Mouse (Mus musculus) liver, embryonic 12.5 days (tissue): ENCODE measurements around the gene 1110002E22Rik. TPM values are rescaled to one million over a fixed set of nuclear protein-coding genes. Genes with fewer than 3 reads are reported as not detected.

Source experiments
- ATAC-seq: fragments of 200-750 bp; cut with Nextera tagmentation; 2 replicates; pipeline ENCODE4 v1.8.0; 2017; ENCODE audit warnings: moderate number of reproducible peaks, mild to moderate bottlenecking, moderate library complexity
- H3K27ac ChIP-seq: fragments of 300-500 bp; sonication (generic); 2 replicates; pipeline ENCODE4 v1.5.1; 2016; ENCODE audit warnings: mild to moderate bottlenecking
- H3K27me3 ChIP-seq: fragments of 300-500 bp; sonication (generic); replicated peaks from 2 replicates; pipeline ENCODE4 v1.6.1; 2016; ENCODE audit warnings: mild to moderate bottlenecking, moderate library complexity
- H3K36me3 ChIP-seq: fragments of 300-500 bp; sonication (generic); 2 replicates; pipeline ENCODE4 v1.6.1; 2016; ENCODE audit warnings: mild to moderate bottlenecking, moderate library complexity
- H3K4me1 ChIP-seq: fragments of 300-500 bp; sonication (generic); 2 replicates; pipeline ENCODE4 v1.6.1; 2016
- H3K4me2 ChIP-seq: fragments of 300-500 bp; sonication (generic); 2 replicates; pipeline ENCODE4 v1.6.1; 2016; ENCODE audit warnings: mild to moderate bottlenecking, moderate library complexity
- H3K4me3 ChIP-seq: fragments of 300-500 bp; sonication (generic); 2 replicates; pipeline ENCODE4 v1.5.1; 2016; ENCODE audit warnings: mild to moderate bottlenecking, moderate library complexity
- H3K9ac ChIP-seq: fragments of 300-500 bp; sonication (generic); 2 replicates; pipeline ENCODE4 v1.6.1; 2016; ENCODE audit warnings: mild to moderate bottlenecking, moderate library complexity
- H3K9me3 ChIP-seq: fragments of 300-500 bp; sonication (generic); replicated peaks from 2 replicates; pipeline ENCODE4 v1.6.1; 2016; ENCODE audit warnings: mild to moderate bottlenecking, moderate library complexity
- WGBS: fragments of 180-500 bp; shearing (Covaris S2); methylation state at CpG from one replicate; pipeline ENCODE4 v1.1.7; 2016; ENCODE audit not compliant: insufficient replicate concordance; 5-methylcytosine and 5-hydroxymethylcytosine counted together
- polyA plus RNA-seq: library from polyadenylated mRNA; unstranded; fragments of >200 nt; fragmentation: Nextera tagmentation; extraction: Ambion mirVana; gene quantifications from 2 replicates; pipeline ENCODE4 v1.2.1, GENCODE M21; 2016

1110002E22Rik gene
- polyA plus RNA-seq, 1 experiment from 2014 or later, result 0.04 TPM

DNA sequence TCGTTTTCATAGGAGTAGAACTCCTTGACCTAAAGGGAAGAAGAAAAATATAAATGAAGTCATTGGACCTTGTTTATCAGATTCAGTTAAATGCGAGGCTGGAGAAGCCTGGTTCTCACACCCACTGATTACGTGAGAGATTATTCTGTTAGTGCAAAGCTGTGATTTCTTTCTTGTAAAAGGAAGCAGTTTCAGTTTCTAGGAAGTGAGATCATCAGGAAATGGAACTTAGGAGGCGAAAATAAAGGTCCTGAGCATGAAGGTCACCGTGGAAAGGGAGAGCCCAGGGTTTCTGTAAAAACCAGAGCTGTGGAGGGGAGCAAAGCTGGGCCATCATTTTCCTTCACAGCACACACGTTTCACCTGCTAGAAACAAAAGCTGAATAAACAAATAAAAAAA lies 53.5 kb downstream of the 1110002E22Rik start:
- H3K4me2 ChIP-seq, result no peak overlapping the region
- H3K36me3 ChIP-seq, result 0 out of 2 replicates have a peak, but pooled peaks cover 6% of the 10 kb centered on the region
- no peaks in the 10 kb centered on the region for H3K9me3 ChIP-seq
- ATAC-seq, result no peak
- H3K9ac ChIP-seq, result no peak overlapping the region
- H3K27me3 ChIP-seq, result no peaks in the 10 kb centered on the region
- H3K4me1 ChIP-seq, result no peaks in the 10 kb centered on the region
- 44% methylated on average over 6 of the region's 6 CpGs for WGBS
- H3K27ac ChIP-seq, result no peak overlapping the region
- no peak overlapping the region for H3K4me3 ChIP-seq

DNA sequence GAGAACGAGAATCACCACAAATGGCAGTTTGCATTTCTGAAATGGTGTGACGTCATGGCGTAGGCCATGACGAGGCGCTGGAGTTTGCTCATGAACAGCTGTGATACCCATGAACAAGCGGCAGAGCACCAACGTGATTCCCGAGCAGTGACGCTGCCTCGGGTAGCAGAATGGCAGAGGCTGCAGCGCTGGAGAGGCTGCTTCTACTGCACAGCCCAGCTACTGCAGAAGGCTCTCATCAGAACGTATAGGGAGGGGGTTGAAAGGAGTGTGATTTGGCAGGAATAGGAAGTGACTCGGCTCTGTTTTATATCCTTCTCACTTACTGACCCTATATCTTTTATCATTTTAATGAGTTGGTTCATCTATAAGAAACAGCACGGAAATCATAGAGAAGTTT lies 54.0 kb downstream of the 1110002E22Rik start:
- H3K9me3 ChIP-seq, result no peaks in the 10 kb centered on the region
- 0 out of 2 replicates have a peak, but pooled peaks cover 6% of the 10 kb centered on the region for H3K36me3 ChIP-seq
- no peaks in the 10 kb centered on the region for H3K27me3 ChIP-seq
- no peak overlapping the region for H3K9ac ChIP-seq
- no peak for ATAC-seq
- no peak overlapping the region for H3K4me3 ChIP-seq
- H3K27ac ChIP-seq, result no peak overlapping the region
- no peaks in the 10 kb centered on the region for H3K4me1 ChIP-seq
- H3K4me2 ChIP-seq, result no peak overlapping the region
- 65% methylated on average over 14 of the region's 14 CpGs for WGBS

DNA sequence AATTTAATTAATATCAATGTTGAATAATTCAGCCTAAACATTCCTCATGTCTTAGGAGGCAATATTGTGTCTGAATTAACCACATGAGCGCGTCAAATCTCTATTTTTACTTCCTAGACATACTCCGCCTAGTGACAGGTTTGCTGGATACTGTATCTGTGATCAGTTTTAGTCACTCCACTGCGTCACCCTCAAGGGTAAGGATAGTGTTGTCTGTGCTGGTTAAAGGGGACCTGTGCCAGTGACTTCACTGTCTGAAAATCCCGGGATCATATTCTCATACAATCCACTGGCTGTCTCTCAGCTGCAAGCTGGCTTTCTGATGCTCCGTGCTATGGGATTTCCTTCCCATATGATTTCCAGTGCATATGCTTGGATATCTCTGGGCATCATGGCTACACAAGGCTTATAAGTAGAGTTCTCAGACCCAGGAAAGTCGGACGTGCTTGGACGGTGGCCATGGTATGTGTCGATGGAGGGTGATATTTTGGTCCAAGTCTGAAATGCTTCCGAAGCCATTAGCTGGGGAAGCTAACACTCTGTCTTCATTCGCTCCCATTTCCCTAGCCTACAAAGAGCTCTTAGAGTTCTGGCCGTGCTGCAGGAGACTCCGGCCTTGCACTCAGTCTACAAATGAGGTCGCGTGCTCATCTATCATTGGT lies 54.7 kb downstream of the 1110002E22Rik start:
- Histone ChIP-seq H3K4me3 (no peak overlapping the region), H3K4me1 (no peaks in the 10 kb centered on the region), H3K27me3 (no peaks in the 10 kb centered on the region), H3K4me2 (no peak overlapping the region), H3K27ac (no peak overlapping the region), H3K9me3 (no peaks in the 10 kb centered on the region), H3K9ac (no peak overlapping the region), H3K36me3 (0 out of 2 replicates have a peak, but pooled peaks cover 3% of the 10 kb centered on the region)
- 83% methylated on average over 16 of the region's 16 CpGs for WGBS
- no peak for ATAC-seq

DNA sequence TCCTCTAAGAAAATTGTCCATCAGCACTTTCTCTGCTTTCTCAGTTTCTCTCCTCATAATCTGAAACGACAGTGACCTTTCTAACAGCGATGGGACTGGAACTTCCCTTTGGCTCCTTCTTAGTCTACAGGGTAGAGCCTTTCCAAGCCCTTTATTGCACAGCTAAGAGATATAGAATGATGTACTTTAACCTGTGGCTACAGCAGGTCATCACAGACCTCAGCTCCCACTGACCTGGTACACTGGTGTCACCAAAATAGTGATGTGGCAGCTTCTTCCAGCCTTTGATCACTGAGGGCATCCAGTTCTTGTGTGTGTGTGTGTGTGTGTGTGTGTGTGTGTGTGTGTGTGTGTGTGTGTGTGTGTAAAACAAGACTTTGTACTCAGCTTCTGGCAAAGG lies 56.6 kb downstream of the 1110002E22Rik start:
- WGBS, result 82% methylated on average over 2 of the region's 2 CpGs
- 0 out of 2 replicates have a peak, but pooled peaks cover 3% of the 10 kb centered on the region for H3K36me3 ChIP-seq
- ATAC-seq, result no peak
- H3K4me3 ChIP-seq, result no peak overlapping the region
- no peak overlapping the region for H3K4me2 ChIP-seq
- no peaks in the 10 kb centered on the region for H3K27me3 ChIP-seq
- H3K27ac ChIP-seq, result no peak overlapping the region
- no peaks in the 10 kb centered on the region for H3K9me3 ChIP-seq
- no peaks in the 10 kb centered on the region for H3K4me1 ChIP-seq
- no peak overlapping the region for H3K9ac ChIP-seq

DNA sequence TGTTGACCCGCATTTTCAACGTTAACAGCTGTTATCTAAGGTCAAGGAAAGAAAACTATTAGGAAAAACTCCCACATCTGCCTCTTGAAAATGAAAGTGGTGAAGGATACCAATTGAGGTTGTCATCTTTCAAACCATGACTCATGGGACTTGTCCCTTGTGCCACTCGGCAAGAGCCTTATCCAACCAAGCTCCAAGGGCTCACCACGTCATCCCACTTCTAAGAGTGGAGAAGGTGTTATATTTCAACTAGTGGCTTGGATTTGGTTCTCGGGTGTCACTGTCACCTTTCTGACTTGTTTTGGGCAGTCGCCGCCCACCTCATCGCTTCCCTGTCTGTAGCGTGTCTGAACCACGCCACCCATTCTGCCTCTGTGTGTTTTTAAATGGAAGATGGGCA lies 59.0 kb downstream of the 1110002E22Rik start:
- Histone ChIP-seq H3K4me1 (peaks cover 9% of the 10 kb centered on the region; the same call in 1 of the 2 replicates), H3K4me2 (no peak overlapping the region), H3K4me3 (no peak overlapping the region), H3K9me3 (no peaks in the 10 kb centered on the region), H3K27me3 (no peaks in the 10 kb centered on the region), H3K27ac (no peak overlapping the region), H3K36me3 (0 out of 2 replicates have a peak, but pooled peaks cover 2% of the 10 kb centered on the region), H3K9ac (no peak overlapping the region)
- ATAC-seq, result no peak
- WGBS, result 75% methylated on average over 10 of the region's 10 CpGs

DNA sequence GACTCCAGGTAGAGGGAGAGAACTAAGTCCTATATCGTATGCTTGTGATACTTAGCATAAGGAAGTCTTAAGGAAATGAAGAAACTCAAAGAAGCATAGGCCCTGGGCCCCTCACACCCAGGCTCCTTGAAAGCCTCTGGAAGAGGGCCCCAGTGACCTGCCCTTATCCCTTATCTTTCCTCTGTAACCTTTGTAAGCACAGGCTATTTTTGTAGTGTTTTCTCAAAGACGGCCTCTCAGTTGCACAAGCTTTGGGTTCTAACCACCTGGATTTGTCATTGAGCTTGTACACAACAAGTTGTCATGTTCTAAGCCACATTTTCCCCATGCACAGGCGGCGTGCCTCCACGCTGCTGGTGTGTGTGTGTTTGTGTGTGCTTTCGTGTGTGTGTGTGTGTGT lies 64.3 kb downstream of the 1110002E22Rik start:
- 67% methylated on average over 6 of the region's 6 CpGs for WGBS
- H3K4me2 ChIP-seq, result peak overlapping the region; percentile 30
- H3K36me3 ChIP-seq, result no peaks in the 10 kb centered on the region
- no peak for ATAC-seq
- no peak overlapping the region for H3K4me3 ChIP-seq
- peaks cover 13% of the 10 kb centered on the region for H3K4me1 ChIP-seq
- H3K27ac ChIP-seq, result no peak overlapping the region
- H3K9me3 ChIP-seq, result no peaks in the 10 kb centered on the region
- no peaks in the 10 kb centered on the region for H3K27me3 ChIP-seq
- H3K9ac ChIP-seq, result no peak overlapping the region

DNA sequence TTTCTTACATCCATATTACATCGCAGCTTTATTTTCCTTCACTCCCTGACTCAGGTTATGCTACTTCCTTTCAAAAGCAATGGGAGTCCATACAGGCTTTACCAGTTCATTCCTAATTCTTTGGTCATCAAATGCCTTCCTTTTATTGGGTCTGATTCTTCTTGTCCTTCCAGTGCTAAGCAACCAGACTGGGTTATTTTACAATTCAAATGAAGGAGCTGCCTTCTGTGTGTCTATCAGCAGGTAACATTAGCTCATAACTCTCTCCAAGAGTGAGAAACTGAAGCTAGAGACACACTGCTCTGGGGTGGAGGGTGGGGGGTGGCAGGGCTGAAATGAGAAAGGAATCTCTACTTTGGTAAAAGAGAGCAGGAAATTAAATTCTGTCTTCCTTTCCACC lies 65.8 kb downstream of the 1110002E22Rik start:
- 66% methylated on average over 1 of the region's 1 CpGs for WGBS
- H3K9me3 ChIP-seq, result no peaks in the 10 kb centered on the region
- H3K9ac ChIP-seq, result peak overlapping the region; percentile 44; the same call in 1 of the 2 replicates
- no peak overlapping the region for H3K4me2 ChIP-seq
- H3K27me3 ChIP-seq, result no peaks in the 10 kb centered on the region
- H3K27ac ChIP-seq, result 0 out of 2 replicates have a peak overlapping the region, but pooled peaks have one; percentile 40
- peak overlapping the region; percentile 38 for H3K4me3 ChIP-seq
- no peaks in the 10 kb centered on the region for H3K36me3 ChIP-seq
- peaks cover 13% of the 10 kb centered on the region for H3K4me1 ChIP-seq
- no peak for ATAC-seq

Other genes starting within 250 kb of the 1110002E22Rik start
- gene H2afz, start 200.6 kb upstream of the 1110002E22Rik start, polyA plus RNA-seq, result 1,584 and 1,643 TPM in 2 replicates
- 6.5 TPM in 2 replicates for gene Dnajb14, start 197.4 kb upstream of the 1110002E22Rik start, polyA plus RNA-seq
- 72.6 and 77.5 TPM in 2 replicates for gene Lamtor3, start 146.5 kb upstream of the 1110002E22Rik start, polyA plus RNA-seq
- 22.0 and 22.7 TPM in 2 replicates for gene Dapp1, start 83.5 kb upstream of the 1110002E22Rik start, polyA plus RNA-seq
- 0.10 TPM in 1 of 2 replicates, not detected in the other for gene Gm5105, start 2.3 kb downstream of the 1110002E22Rik start, polyA plus RNA-seq
- gene Trmt10a, start 78.4 kb downstream of the 1110002E22Rik start, polyA plus RNA-seq, result 8.8 and 11.0 TPM in 2 replicates
- 36.3 and 37.0 TPM in 2 replicates for gene Mttp, start 79.9 kb downstream of the 1110002E22Rik start, polyA plus RNA-seq
- gene 4930579F01Rik, start 128.8 kb downstream of the 1110002E22Rik start, polyA plus RNA-seq, result not detected in 2 replicates
- 0.19 and 0.26 TPM in 2 replicates for gene Adh7, start 152.7 kb downstream of the 1110002E22Rik start, polyA plus RNA-seq
- gene Adh1, start 195.9 kb downstream of the 1110002E22Rik start, polyA plus RNA-seq, result 0.92 and 0.97 TPM in 2 replicates
- not detected in 2 replicates for gene Adh6a, start 248.2 kb downstream of the 1110002E22Rik start, polyA plus RNA-seq